Mouse (Mus musculus) limb, embryonic 10.5 days (tissue): ENCODE measurements around the gene Shb. TPM values are rescaled to one million over a fixed set of nuclear protein-coding genes. Genes with fewer than 3 reads are reported as not detected.

Experiments
- DNase-seq: peaks from one replicate; pipeline ENCODE4 v3.0.0-alpha.2; 2017; ENCODE audit warnings: low spot score
- H3K27ac ChIP-seq: fragments of 300-500 bp; sonication (generic); 2 replicates; pipeline ENCODE4 v1.5.1; 2016; ENCODE audit warnings: mild to moderate bottlenecking
- H3K27me3 ChIP-seq: fragments of 300-500 bp; sonication (generic); 2 replicates; pipeline ENCODE4 v1.6.1; 2016; ENCODE audit warnings: low read depth, mild to moderate bottlenecking; ENCODE audit not compliant: poor library complexity, severe bottlenecking
- H3K36me3 ChIP-seq: fragments of 300-500 bp; sonication (generic); 2 replicates; pipeline ENCODE4 v1.6.1; 2016; ENCODE audit warnings: mild to moderate bottlenecking, moderate library complexity
- H3K4me1 ChIP-seq: fragments of 300-500 bp; sonication (generic); 2 replicates; pipeline ENCODE4 v1.6.1; 2016
- H3K4me3 ChIP-seq: fragments of 300-500 bp; sonication (generic); 2 replicates; pipeline ENCODE4 v1.5.1; 2016; ENCODE audit warnings: mild to moderate bottlenecking, moderate library complexity
- H3K9me3 ChIP-seq: fragments of 300-500 bp; sonication (generic); replicated peaks from 2 replicates; pipeline ENCODE4 v1.6.1; 2016; ENCODE audit warnings: mild to moderate bottlenecking
- WGBS: fragments of 180-500 bp; shearing (Covaris S2); methylation state at CpG from one replicate; pipeline ENCODE4 v1.1.7; 2016; 5-methylcytosine and 5-hydroxymethylcytosine counted together
- polyA plus RNA-seq: library from polyadenylated mRNA; unstranded; fragments of >200 nt; fragmentation: Nextera tagmentation; extraction: Ambion mirVana; gene quantifications from 2 replicates; pipeline ENCODE4 v1.2.1, GENCODE M21; 2016

Gene Shb
- polyA plus RNA-seq, 1 experiment from 2014 or later = 4.3 TPM

GRCm38 (mm10) chr4:45483271-45484245 lies 48.7 kb downstream of the Shb start:
- DNase-seq = no peak
- Histone ChIP-seq H3K27me3 (no peaks in the 10 kb centered on the region), H3K9me3 (no peaks in the 10 kb centered on the region), H3K36me3 (peaks cover 20% of the 10 kb centered on the region), H3K27ac (peak overlapping the region; percentile 10; the same call in 1 of the 2 replicates), H3K4me1 (peaks cover 81% of the 10 kb centered on the region), H3K4me3 (no peak overlapping the region)
- WGBS = 54% methylated on average over 8 of the region's 8 CpGs

- 86% methylated on average over 13 of the region's 13 CpGs for WGBS
- Histone ChIP-seq H3K36me3 (peaks cover 12% of the 10 kb centered on the region), H3K9me3 (no peaks in the 10 kb centered on the region), H3K4me1 (peaks cover 81% of the 10 kb centered on the region), H3K27me3 (no peaks in the 10 kb centered on the region), H3K27ac (0 out of 2 replicates have a peak overlapping the region, but pooled peaks have one; percentile 32), H3K4me3 (no peak overlapping the region)
- DNase-seq = no peak
These were observed 50.0 kb downstream of the Shb start for GRCm38 (mm10) chr4:45482271-45482670.

GRCm38 (mm10) chr4:45481431-45481830 lies 50.8 kb downstream of the Shb start:
- Histone ChIP-seq H3K27ac (0 out of 2 replicates have a peak overlapping the region, but pooled peaks have one; percentile 32), H3K27me3 (no peaks in the 10 kb centered on the region), H3K4me1 (peaks cover 89% of the 10 kb centered on the region), H3K4me3 (no peak overlapping the region), H3K9me3 (no peaks in the 10 kb centered on the region), H3K36me3 (peaks cover 4% of the 10 kb centered on the region; the same call in 1 of the 2 replicates)
- DNase-seq = no peak
- WGBS = 76% methylated on average over 5 of the region's 5 CpGs

- no peak overlapping the region for H3K4me3 ChIP-seq
- no peaks in the 10 kb centered on the region for H3K9me3 ChIP-seq
- 74% methylated on average over 3 of the region's 3 CpGs for WGBS
- H3K27me3 ChIP-seq = no peaks in the 10 kb centered on the region
- DNase-seq = no peak
- 0 out of 2 replicates have a peak overlapping the region, but pooled peaks have one; percentile 12 for H3K27ac ChIP-seq
- H3K36me3 ChIP-seq = peaks cover 5% of the 10 kb centered on the region; the same call in 1 of the 2 replicates
- peaks cover 97% of the 10 kb centered on the region for H3K4me1 ChIP-seq
These were observed 51.7 kb downstream of the Shb start for GRCm38 (mm10) chr4:45480595-45480994.

- H3K36me3 ChIP-seq = 0 out of 2 replicates have a peak, but pooled peaks cover 2% of the 10 kb centered on the region
- peak overlapping the region; percentile 61; the same call in 1 of the 2 replicates for H3K27ac ChIP-seq
- DNase-seq = no peak
- H3K4me1 ChIP-seq = peaks cover 97% of the 10 kb centered on the region
- no peaks in the 10 kb centered on the region for H3K9me3 ChIP-seq
- H3K4me3 ChIP-seq = no peak overlapping the region
- WGBS = 87% methylated on average over 10 of the region's 10 CpGs
- no peaks in the 10 kb centered on the region for H3K27me3 ChIP-seq
These were observed 52.8 kb downstream of the Shb start for GRCm38 (mm10) chr4:45479433-45479832.

- Histone ChIP-seq H3K9me3 (no peaks in the 10 kb centered on the region), H3K27ac (peak overlapping the region; percentile 61), H3K36me3 (0 out of 2 replicates have a peak, but pooled peaks cover 2% of the 10 kb centered on the region), H3K27me3 (no peaks in the 10 kb centered on the region), H3K4me1 (peaks cover 97% of the 10 kb centered on the region), H3K4me3 (no peak overlapping the region)
- no peak for DNase-seq
- WGBS = 36% methylated on average over 7 of the region's 7 CpGs
These were observed 54.1 kb downstream of the Shb start for GRCm38 (mm10) chr4:45478178-45478577.

GRCm38 (mm10) chr4:45477047-45477446 lies 55.2 kb downstream of the Shb start:
- H3K4me1 ChIP-seq = peaks cover 100% of the 10 kb centered on the region
- no peaks in the 10 kb centered on the region for H3K9me3 ChIP-seq
- 0 out of 2 replicates have a peak overlapping the region, but pooled peaks have one; percentile 27 for H3K27ac ChIP-seq
- H3K36me3 ChIP-seq = 0 out of 2 replicates have a peak, but pooled peaks cover 2% of the 10 kb centered on the region
- 70% methylated on average over 3 of the region's 3 CpGs for WGBS
- H3K4me3 ChIP-seq = no peak overlapping the region
- no peaks in the 10 kb centered on the region for H3K27me3 ChIP-seq
- no peak for DNase-seq

- Histone ChIP-seq H3K4me1 (peaks cover 87% of the 10 kb centered on the region), H3K9me3 (no peaks in the 10 kb centered on the region), H3K4me3 (no peak overlapping the region), H3K27me3 (no peaks in the 10 kb centered on the region), H3K27ac (no peak overlapping the region), H3K36me3 (peaks cover 10% of the 10 kb centered on the region)
- DNase-seq = no peak
- WGBS = 91% methylated on average over 5 of the region's 5 CpGs
These were observed 57.4 kb downstream of the Shb start for GRCm38 (mm10) chr4:45474832-45475231.

- WGBS = 95% methylated on average over 4 of the region's 4 CpGs
- Histone ChIP-seq H3K4me1 (peaks cover 83% of the 10 kb centered on the region), H3K36me3 (peaks cover 10% of the 10 kb centered on the region), H3K9me3 (no peaks in the 10 kb centered on the region), H3K4me3 (no peak overlapping the region), H3K27me3 (no peaks in the 10 kb centered on the region), H3K27ac (no peak overlapping the region)
- no peak for DNase-seq
These were observed 58.1 kb downstream of the Shb start for GRCm38 (mm10) chr4:45474131-45474530.

- Histone ChIP-seq H3K27me3 (no peaks in the 10 kb centered on the region), H3K9me3 (no peaks in the 10 kb centered on the region), H3K4me1 (peaks cover 82% of the 10 kb centered on the region), H3K36me3 (peaks cover 10% of the 10 kb centered on the region), H3K4me3 (no peak overlapping the region), H3K27ac (no peak overlapping the region)
- DNase-seq = no peak
- 50% methylated on average over 11 of the region's 11 CpGs for WGBS
These were observed 59.1 kb downstream of the Shb start for GRCm38 (mm10) chr4:45473129-45473528.

GRCm38 (mm10) chr4:45472706-45473105 lies 59.6 kb downstream of the Shb start:
- H3K27ac ChIP-seq = peak overlapping the region; percentile 67; the same call in 1 of the 2 replicates

GRCm38 (mm10) chr4:45471654-45472556 lies 60.4 kb downstream of the Shb start:
- peak overlapping the region; percentile 67 for H3K27ac ChIP-seq
- 59% methylated on average over 11 of the region's 11 CpGs for WGBS
- peaks cover 80% of the 10 kb centered on the region for H3K4me1 ChIP-seq
- no peak for DNase-seq
- peaks cover 10% of the 10 kb centered on the region for H3K36me3 ChIP-seq
- H3K4me3 ChIP-seq = no peak overlapping the region
- H3K9me3 ChIP-seq = no peaks in the 10 kb centered on the region
- H3K27me3 ChIP-seq = no peaks in the 10 kb centered on the region

More at GRCm38 (mm10) chr4:45472706-45473105, 59.6 kb downstream of the Shb start:
- H3K4me1 ChIP-seq = peaks cover 80% of the 10 kb centered on the region
- DNase-seq = no peak
- H3K4me3 ChIP-seq = no peak overlapping the region
- peaks cover 10% of the 10 kb centered on the region for H3K36me3 ChIP-seq
- WGBS = 45% methylated on average over 6 of the region's 6 CpGs
- no peaks in the 10 kb centered on the region for H3K9me3 ChIP-seq
- no peaks in the 10 kb centered on the region for H3K27me3 ChIP-seq
